Mouse (Mus musculus) heart, adult 2 months (tissue): ENCODE data around the gene Dram1.

Source experiments
- CTCF ChIP-seq: fragments of 200-600 bp; IDR thresholded peaks from 2 replicates; pipeline ENCODE4 v1.8.1; 2022; ENCODE audit warnings: antibody characterized with exemption, mild to moderate bottlenecking, moderate library complexity
- POLR2A ChIP-seq: fragments of 200-500 bp; IDR thresholded peaks from 2 replicates; pipeline ENCODE4 v1.6.1; 2011; ENCODE audit warnings: mild to moderate bottlenecking, low read depth, low read length, control low read depth; ENCODE audit not compliant: insufficient read depth

DNA sequence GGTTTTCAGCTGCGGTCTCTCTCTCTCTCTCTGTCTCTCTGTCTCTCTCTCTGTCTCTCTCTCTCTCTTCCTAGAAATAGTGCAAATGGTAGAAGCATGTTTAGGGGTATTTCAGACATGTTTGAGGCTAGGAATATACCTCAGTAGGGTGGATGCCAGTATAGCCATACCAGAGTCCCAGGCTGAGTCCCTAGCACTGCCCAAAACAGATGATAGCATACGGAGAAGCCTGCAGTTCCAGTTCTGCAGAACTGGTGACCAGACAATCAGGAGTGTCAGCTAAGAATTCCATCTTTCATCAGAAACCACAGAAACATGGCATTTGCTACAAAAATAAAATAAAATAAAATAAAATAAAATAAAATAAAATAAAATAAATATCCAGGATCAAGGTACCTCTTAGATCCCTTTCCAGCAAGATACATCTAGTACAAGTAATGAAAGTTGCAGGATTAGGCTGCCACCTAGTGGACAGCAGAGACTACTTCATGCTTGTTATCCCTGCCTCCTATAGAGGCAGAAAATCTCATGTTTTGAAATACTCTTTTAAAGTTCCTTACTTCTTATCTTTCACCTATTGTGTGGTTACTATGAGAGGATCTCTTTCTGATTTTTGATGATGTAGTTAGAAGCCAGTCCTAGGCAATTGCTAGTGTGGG, 47.4 kb upstream of the Dram1 start:
- TF ChIP-seq CTCF (peak; percentile 93), POLR2A (no peak)
